Mouse (Mus musculus) neural tube, embryonic 11.5 days (tissue): Measurements from ENCODE around the gene Pklr. TPM values are rescaled to one million over a fixed set of nuclear protein-coding genes. Genes with fewer than 3 reads are reported as not detected.

Source experiments
- ATAC-seq: fragments of 200-750 bp; cut with Nextera tagmentation; 2 replicates; pipeline ENCODE4 v1.8.0; 2017; ENCODE audit warnings: moderate number of reproducible peaks, mild to moderate bottlenecking, moderate TSS enrichment, moderate library complexity; ENCODE audit not compliant: insufficient read depth, low FRiP score, low TSS enrichment
- DNase-seq: peaks from one replicate; pipeline ENCODE4 v3.0.0-alpha.2; 2015; ENCODE audit warnings: low spot score
- H3K27ac ChIP-seq: fragments of 300-500 bp; sonication (generic); 2 replicates; pipeline ENCODE4 v1.5.1; 2014; ENCODE audit warnings: low read depth, mild to moderate bottlenecking, low read length
- H3K27me3 ChIP-seq: fragments of 300-500 bp; sonication (generic); 2 replicates; pipeline ENCODE4 v1.6.1; 2014; ENCODE audit warnings: mild to moderate bottlenecking, low read length, mixed read lengths; ENCODE audit not compliant: control insufficient read depth, insufficient read depth
- H3K36me3 ChIP-seq: fragments of 300-500 bp; sonication (generic); 2 replicates; pipeline ENCODE4 v1.6.1; 2014; ENCODE audit warnings: mild to moderate bottlenecking, low read length, moderate library complexity, mixed read lengths; ENCODE audit not compliant: control insufficient read depth, insufficient read depth
- H3K4me1 ChIP-seq: fragments of 300-500 bp; sonication (generic); 2 replicates; pipeline ENCODE4 v1.6.1; 2014; ENCODE audit warnings: low read length, mixed read lengths; ENCODE audit not compliant: control insufficient read depth, insufficient read depth
- H3K4me2 ChIP-seq: fragments of 300-500 bp; sonication (generic); 2 replicates; pipeline ENCODE4 v1.6.1; 2014; ENCODE audit warnings: low read depth, mild to moderate bottlenecking, moderate library complexity
- H3K4me3 ChIP-seq: fragments of 300-500 bp; sonication (generic); 2 replicates; pipeline ENCODE4 v1.5.1; 2014; ENCODE audit warnings: low read depth, low read length
- H3K9ac ChIP-seq: fragments of 300-500 bp; sonication (generic); 2 replicates; pipeline ENCODE4 v1.6.1; 2014; ENCODE audit warnings: mild to moderate bottlenecking, low read length
- H3K9me3 ChIP-seq: fragments of 300-500 bp; sonication (generic); 2 replicates; pipeline ENCODE4 v1.6.1; 2016; ENCODE audit warnings: low read length; ENCODE audit not compliant: control insufficient read depth
- WGBS: fragments of 180-500 bp; shearing (Covaris S2); extraction: QIAGEN DNeasy Blood & Tissue Kit; methylation state at CpG from one replicate; pipeline ENCODE4 v1.1.7; 2014; 5-methylcytosine and 5-hydroxymethylcytosine counted together
- polyA plus RNA-seq: library from polyadenylated mRNA; unstranded; fragments of >200 nt; fragmentation: Nextera tagmentation; extraction: Ambion mirVana; gene quantifications from 2 replicates; pipeline ENCODE4 v1.2.1, GENCODE M21; 2014

Gene Pklr
- polyA plus RNA-seq, 1 experiment from 2014 or later = 2.4 TPM

- no peak overlapping the region for H3K9ac ChIP-seq
- peaks cover 16% of the 10 kb centered on the region; the same call in 1 of the 2 replicates for H3K4me1 ChIP-seq
- H3K27ac ChIP-seq = no peak overlapping the region
- WGBS = 80% methylated on average over 18 of the region's 18 CpGs
- ATAC-seq = no peak
- H3K4me3 ChIP-seq = no peak overlapping the region
- no peaks in the 10 kb centered on the region for H3K27me3 ChIP-seq
- H3K4me2 ChIP-seq = no peak overlapping the region
- peaks cover 2% of the 10 kb centered on the region; the same call in 1 of the 2 replicates for H3K36me3 ChIP-seq
- DNase-seq = no peak
- H3K9me3 ChIP-seq = no peaks in the 10 kb centered on the region
These were observed 51.9 kb downstream of the Pklr start for GRCm38 (mm10) chr3:89187690-89188477.

- 74% methylated on average over 12 of the region's 12 CpGs for WGBS
- H3K27ac ChIP-seq = no peak overlapping the region
- H3K9ac ChIP-seq = no peak overlapping the region
- DNase-seq (no peak), ATAC-seq (no peak)
- peaks cover 13% of the 10 kb centered on the region; the same call in 1 of the 2 replicates for H3K4me1 ChIP-seq
- H3K4me2 ChIP-seq = no peak overlapping the region
- no peaks in the 10 kb centered on the region for H3K27me3 ChIP-seq
- peaks cover 2% of the 10 kb centered on the region; the same call in 1 of the 2 replicates for H3K36me3 ChIP-seq
- H3K9me3 ChIP-seq = no peaks in the 10 kb centered on the region
- H3K4me3 ChIP-seq = no peak overlapping the region
These were observed 52.5 kb downstream of the Pklr start for GRCm38 (mm10) chr3:89188478-89188875.

DNA sequence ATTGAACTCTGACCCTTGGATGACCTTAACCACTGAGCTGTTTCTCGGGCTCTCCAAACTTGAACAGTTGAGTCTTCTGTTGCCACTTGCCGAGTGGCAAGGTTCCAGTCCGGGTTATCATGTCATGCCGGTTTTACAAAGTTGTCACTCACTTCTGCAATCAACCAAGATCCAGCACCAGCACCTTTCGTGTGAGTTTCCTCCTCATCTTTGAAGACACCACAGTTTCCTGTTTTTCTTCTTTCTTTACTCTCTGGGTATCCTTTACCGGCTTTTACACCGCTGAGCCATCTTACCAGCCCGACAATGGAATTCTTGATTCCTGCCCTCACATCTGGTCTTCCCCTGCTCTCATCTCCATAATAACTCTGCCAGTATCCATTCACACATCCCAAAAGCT is 54.5 kb downstream of the Pklr start:
- H3K4me1 ChIP-seq = no peaks in the 10 kb centered on the region
- H3K4me2 ChIP-seq = no peak overlapping the region
- H3K36me3 ChIP-seq = peaks cover 2% of the 10 kb centered on the region; the same call in 1 of the 2 replicates
- DNase-seq (no peak), ATAC-seq (no peak)
- no peak overlapping the region for H3K4me3 ChIP-seq
- H3K27ac ChIP-seq = no peak overlapping the region
- 80% methylated on average over 8 of the region's 8 CpGs for WGBS
- H3K9me3 ChIP-seq = no peaks in the 10 kb centered on the region
- no peaks in the 10 kb centered on the region for H3K27me3 ChIP-seq
- H3K9ac ChIP-seq = no peak overlapping the region

DNA sequence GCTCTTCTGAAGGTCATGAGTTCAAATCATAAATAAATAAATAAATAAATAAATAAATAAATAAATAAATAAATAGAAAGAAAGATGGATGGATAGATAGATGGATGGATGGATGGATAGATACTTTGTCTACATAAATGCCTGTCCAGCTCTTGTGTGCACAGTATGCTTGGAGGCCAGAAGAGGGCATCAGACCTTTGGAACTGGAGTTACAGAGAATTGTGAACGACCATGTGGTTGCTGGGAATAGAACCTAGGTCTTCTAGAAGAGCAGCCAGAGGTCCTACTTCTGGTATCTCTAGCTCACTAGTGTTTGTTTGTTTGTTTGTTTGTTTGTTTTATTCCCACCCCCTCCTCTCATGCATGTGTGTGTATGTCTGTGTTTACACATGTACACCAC is 57.4 kb downstream of the Pklr start:
- DNase-seq (no peak), ATAC-seq (no peak)
- H3K4me1 ChIP-seq = peaks cover 5% of the 10 kb centered on the region; the same call in 1 of the 2 replicates
- no peak overlapping the region for H3K27ac ChIP-seq
- no peaks in the 10 kb centered on the region for H3K36me3 ChIP-seq
- H3K9ac ChIP-seq = no peak overlapping the region
- no peak overlapping the region for H3K4me3 ChIP-seq
- no peaks in the 10 kb centered on the region for H3K27me3 ChIP-seq
- H3K4me2 ChIP-seq = no peak overlapping the region
- no peaks in the 10 kb centered on the region for H3K9me3 ChIP-seq
- WGBS = 75% methylated on average over 1 of the region's 1 CpGs

- DNase-seq = no peak
- no peak for ATAC-seq
- Histone ChIP-seq H3K9ac (no peak overlapping the region), H3K4me1 (peaks cover 5% of the 10 kb centered on the region; the same call in 1 of the 2 replicates), H3K27ac (no peak overlapping the region), H3K4me3 (no peak overlapping the region), H3K36me3 (no peaks in the 10 kb centered on the region), H3K9me3 (no peaks in the 10 kb centered on the region), H3K4me2 (no peak overlapping the region), H3K27me3 (no peaks in the 10 kb centered on the region)
- 87% methylated on average over 2 of the region's 2 CpGs for WGBS
These were observed 57.9 kb downstream of the Pklr start for GRCm38 (mm10) chr3:89193853-89194252.

Other genes with a start within 250 kb of the Pklr start
- gene Msto1, start 222.1 kb upstream of the Pklr start, polyA plus RNA-seq = 55.5 and 56.4 TPM in 2 replicates
- gene Ash1l, start 185.5 kb upstream of the Pklr start, polyA plus RNA-seq = 12.3 and 13.8 TPM in 2 replicates
- 165 and 168 TPM in 2 replicates for gene Dap3, start 185.0 kb upstream of the Pklr start, polyA plus RNA-seq
- gene Rusc1, start 42.8 kb upstream of the Pklr start, polyA plus RNA-seq = 39.2 and 48.9 TPM in 2 replicates
- 0.12 TPM in 1 of 2 replicates, not detected in the other for gene Gm43738, start 35.0 kb upstream of the Pklr start, polyA plus RNA-seq
- 384 TPM in 2 replicates for gene Fdps, start 34.2 kb upstream of the Pklr start, polyA plus RNA-seq
- 5.2 and 7.5 TPM in 2 replicates for gene Hcn3, start 24.1 kb downstream of the Pklr start, polyA plus RNA-seq
- 26.5 and 32.3 TPM in 2 replicates for gene Clk2, start 28.7 kb downstream of the Pklr start, polyA plus RNA-seq
- gene Scamp3, start 41.3 kb downstream of the Pklr start, polyA plus RNA-seq = 91.2 and 92.8 TPM in 2 replicates
- gene Fam189b, start 47.0 kb downstream of the Pklr start, polyA plus RNA-seq = 32.5 and 36.9 TPM in 2 replicates
- 44.4 and 46.5 TPM in 2 replicates for gene Gba, start 66.8 kb downstream of the Pklr start, polyA plus RNA-seq
- 26.3 and 26.6 TPM in 2 replicates for gene Thbs3, start 79.0 kb downstream of the Pklr start, polyA plus RNA-seq
- 181 and 202 TPM in 2 replicates for gene Mtx1, start 90.9 kb downstream of the Pklr start, polyA plus RNA-seq
- gene Muc1, start 92.9 kb downstream of the Pklr start, polyA plus RNA-seq = 1.6 and 1.8 TPM in 2 replicates
- 237 and 255 TPM in 2 replicates for gene Krtcap2, start 109.8 kb downstream of the Pklr start, polyA plus RNA-seq
- gene Trim46, start 110.2 kb downstream of the Pklr start, polyA plus RNA-seq = 11.6 and 12.8 TPM in 2 replicates
- gene Dpm3, start 123.2 kb downstream of the Pklr start, polyA plus RNA-seq = 86.1 and 88.5 TPM in 2 replicates
- 33.8 and 37.6 TPM in 2 replicates for gene Slc50a1, start 134.4 kb downstream of the Pklr start, polyA plus RNA-seq
- gene Efna1, start 145.0 kb downstream of the Pklr start, polyA plus RNA-seq = 13.7 and 15.9 TPM in 2 replicates
- 32.7 and 36.5 TPM in 2 replicates for gene Efna3, start 186.8 kb downstream of the Pklr start, polyA plus RNA-seq
- gene Efna4, start 201.9 kb downstream of the Pklr start, polyA plus RNA-seq = 20.5 and 21.6 TPM in 2 replicates
- gene Adam15, start 213.9 kb downstream of the Pklr start, polyA plus RNA-seq = 16.3 and 18.3 TPM in 2 replicates
- 0.20 TPM in 1 of 2 replicates, not detected in the other for gene Dcst2, start 225.8 kb downstream of the Pklr start, polyA plus RNA-seq
- gene Dcst1, start 229.1 kb downstream of the Pklr start, polyA plus RNA-seq = 0.31 and 0.41 TPM in 2 replicates